Mouse (Mus musculus) intestine, embryonic 15.5 days (tissue): Measurements from ENCODE around the gene Unc13a. TPM values are rescaled to one million over a fixed set of nuclear protein-coding genes. Genes with fewer than 3 reads are reported as not detected.
"Not testable (repeated sequence)": the region's sequence is repeated elsewhere in the genome, so short reads cannot be mapped to it uniquely, and the experiment has no call there.

ENCODE experiments used
- ATAC-seq: fragments of 200-750 bp; cut with Nextera tagmentation; 2 replicates; pipeline ENCODE4 v1.8.0; 2017; ENCODE audit warnings: moderate TSS enrichment, moderate library complexity
- H3K27ac ChIP-seq: fragments of 300-500 bp; sonication (generic); 2 replicates; pipeline ENCODE4 v1.5.1; 2015; ENCODE audit warnings: mild to moderate bottlenecking, inconsistent platforms
- H3K27me3 ChIP-seq: fragments of 300-500 bp; sonication (generic); replicated peaks from 2 replicates; pipeline ENCODE4 v1.6.1; 2015; ENCODE audit warnings: inconsistent platforms
- H3K36me3 ChIP-seq: fragments of 300-500 bp; sonication (generic); 2 replicates; pipeline ENCODE4 v1.6.1; 2015; ENCODE audit warnings: inconsistent platforms
- H3K4me1 ChIP-seq: fragments of 300-500 bp; sonication (generic); replicated peaks from 2 replicates; pipeline ENCODE4 v1.6.1; 2015; ENCODE audit warnings: inconsistent platforms
- H3K4me2 ChIP-seq: fragments of 300-500 bp; sonication (generic); replicated peaks from 2 replicates; pipeline ENCODE4 v1.6.1; 2015; ENCODE audit warnings: mild to moderate bottlenecking, inconsistent platforms
- H3K4me3 ChIP-seq: fragments of 300-500 bp; sonication (generic); replicated peaks from 2 replicates; pipeline ENCODE4 v1.5.1; 2015; ENCODE audit warnings: inconsistent platforms
- H3K9ac ChIP-seq: fragments of 300-500 bp; sonication (generic); 2 replicates; pipeline ENCODE4 v1.6.1; 2015; ENCODE audit warnings: inconsistent platforms
- H3K9me3 ChIP-seq: fragments of 300-500 bp; sonication (generic); 2 replicates; pipeline ENCODE4 v1.6.1; 2016; ENCODE audit warnings: inconsistent platforms
- WGBS: fragments of 180-500 bp; shearing (Covaris S2); methylation state at CpG from one replicate; pipeline ENCODE4 v1.1.7; 2015; 5-methylcytosine and 5-hydroxymethylcytosine counted together
- polyA plus RNA-seq: library from polyadenylated mRNA; unstranded; fragments of >200 nt; fragmentation: Nextera tagmentation; extraction: Ambion mirVana; gene quantifications from 2 replicates; pipeline ENCODE4 v1.2.1, GENCODE M21; 2015

Unc13a gene
- 1.3 and 1.5 TPM in 2 replicates for polyA plus RNA-seq

DNA sequence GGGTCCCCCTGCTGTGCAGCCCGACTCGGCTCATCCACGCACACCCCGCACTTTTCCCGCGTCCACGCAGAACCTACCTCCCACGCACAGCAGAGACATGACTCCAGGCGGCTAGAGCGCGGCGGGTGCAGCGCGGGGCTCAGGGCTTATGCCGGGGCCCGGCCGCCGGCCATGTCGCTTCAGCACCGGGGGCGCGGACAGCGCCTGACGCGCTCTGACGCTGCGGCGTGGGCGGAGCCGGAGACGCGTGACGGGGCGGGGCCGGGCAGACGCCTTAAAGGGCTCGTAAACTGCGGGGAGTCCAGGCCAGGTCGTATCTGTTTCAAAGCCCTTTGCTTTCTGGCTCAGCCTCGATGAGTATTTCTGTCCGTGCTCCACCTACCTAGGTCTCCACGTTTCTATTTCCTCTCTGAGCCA, at the start of gene Unc13a:
TSS of gene Unc13a (minus strand) at position 209 of the 417 bp plus-strand sequence.
- peak within 1 kb of the TSS; percentile 1; the same call in 1 of the 2 replicates for H3K9ac ChIP-seq
- H3K4me3 ChIP-seq: peak within 1 kb of the TSS; percentile 43
- WGBS: under 1% methylated on average over 42 of the region's 42 CpGs
- H3K4me2 ChIP-seq: peak within 1 kb of the TSS; percentile 86
- H3K27ac ChIP-seq: peak within 1 kb of the TSS; percentile 6; the same call in 1 of the 2 replicates
- ATAC-seq: peak; percentile 75
- peaks cover 30% of the 10 kb centered on the region for H3K4me1 ChIP-seq
- H3K9me3 ChIP-seq: no peaks in the 10 kb centered on the region
- H3K36me3 ChIP-seq: no peaks in the 10 kb centered on the region
- peaks cover 11% of the 10 kb centered on the region for H3K27me3 ChIP-seq

DNA sequence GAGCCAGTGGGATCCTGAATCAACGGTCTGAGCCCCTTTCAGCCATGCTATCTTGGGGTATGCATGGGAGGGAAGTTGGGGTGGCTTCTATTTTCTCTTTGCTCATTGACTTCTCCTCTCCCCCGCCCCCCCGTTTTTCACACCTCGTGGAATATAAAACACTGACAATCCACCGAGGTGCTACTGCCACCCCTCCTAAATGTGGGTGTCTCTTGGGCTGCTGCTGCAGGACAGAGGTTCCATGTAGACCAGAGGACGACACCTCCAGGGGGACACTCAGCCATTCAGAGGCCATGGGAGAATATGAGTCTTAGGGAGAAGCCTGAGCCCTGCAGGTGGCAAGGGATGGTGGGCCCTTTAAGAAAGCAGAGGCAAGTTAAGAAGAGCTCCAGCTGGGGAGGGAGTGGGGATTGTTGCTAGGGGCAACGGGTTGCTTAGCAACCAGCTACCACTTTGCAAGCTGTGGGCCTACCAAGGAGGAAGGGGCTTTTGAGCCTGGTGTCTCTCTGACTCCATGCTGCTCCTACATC, 48.4 kb upstream of the Unc13a start:
- Histone ChIP-seq H3K9ac (no peak overlapping the region), H3K27ac (no peak overlapping the region), H3K27me3 (peaks cover 2% of the 10 kb centered on the region; the same call in 1 of the 2 replicates), H3K9me3 (no peaks in the 10 kb centered on the region), H3K4me1 (peaks cover 7% of the 10 kb centered on the region), H3K36me3 (no peaks in the 10 kb centered on the region), H3K4me3 (no peak overlapping the region), H3K4me2 (no peak overlapping the region)
- ATAC-seq: no peak
- WGBS: 45% methylated on average over 7 of the region's 7 CpGs

DNA sequence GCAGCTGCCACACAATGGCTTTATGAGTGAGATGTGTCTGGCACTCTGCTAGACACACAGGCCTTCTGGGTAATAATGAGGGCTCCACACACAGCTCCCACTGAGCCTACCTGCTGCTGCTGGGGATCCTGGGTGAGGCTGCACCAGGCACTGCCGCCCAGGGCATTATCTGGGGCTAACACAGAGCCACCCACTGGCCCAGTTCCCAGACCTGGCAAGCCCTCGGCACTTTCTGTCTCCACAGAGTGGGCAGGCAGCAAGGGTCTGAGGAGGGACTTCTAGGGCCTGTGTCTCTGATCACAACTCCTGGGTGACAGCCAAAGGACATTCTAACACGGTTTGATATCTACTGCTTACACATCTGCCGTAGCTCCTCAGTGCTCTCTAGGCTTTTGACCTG, 47.7 kb upstream of the Unc13a start:
- no peaks in the 10 kb centered on the region for H3K9me3 ChIP-seq
- no peaks in the 10 kb centered on the region for H3K36me3 ChIP-seq
- no peak overlapping the region for H3K27ac ChIP-seq
- WGBS: 68% methylated on average over 4 of the region's 4 CpGs
- no peak for ATAC-seq
- no peak overlapping the region for H3K4me2 ChIP-seq
- H3K4me1 ChIP-seq: 0 out of 2 replicates have a peak, but pooled peaks cover 5% of the 10 kb centered on the region
- H3K27me3 ChIP-seq: no peaks in the 10 kb centered on the region
- H3K4me3 ChIP-seq: no peak overlapping the region
- H3K9ac ChIP-seq: no peak overlapping the region

DNA sequence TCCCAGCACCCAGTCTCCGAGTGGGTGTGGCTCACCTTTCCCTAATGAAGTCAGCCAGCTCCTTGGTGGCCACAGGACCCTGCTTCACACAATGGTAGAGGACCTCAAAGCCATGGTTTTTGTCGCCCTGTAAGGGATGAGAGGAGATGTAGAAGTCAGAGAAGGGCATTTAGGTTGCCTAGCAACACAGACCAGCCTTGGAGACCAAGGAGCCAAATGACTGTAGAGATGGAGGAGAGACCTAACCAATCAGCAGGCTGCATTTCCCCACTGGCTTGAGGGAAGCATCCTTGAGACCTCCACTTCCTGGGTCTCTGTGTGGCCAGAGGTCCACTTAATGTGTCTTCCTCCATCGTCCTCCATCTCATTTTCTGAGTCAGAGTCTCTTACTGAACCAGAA, 46.7 kb upstream of the Unc13a start:
- Histone ChIP-seq H3K36me3 (no peaks in the 10 kb centered on the region), H3K4me2 (no peak overlapping the region), H3K4me1 (0 out of 2 replicates have a peak, but pooled peaks cover 5% of the 10 kb centered on the region), H3K27me3 (no peaks in the 10 kb centered on the region), H3K27ac (no peak overlapping the region), H3K9me3 (no peaks in the 10 kb centered on the region), H3K9ac (no peak overlapping the region), H3K4me3 (no peak overlapping the region)
- WGBS: 44% methylated on average over 3 of the region's 3 CpGs
- ATAC-seq: no peak

DNA sequence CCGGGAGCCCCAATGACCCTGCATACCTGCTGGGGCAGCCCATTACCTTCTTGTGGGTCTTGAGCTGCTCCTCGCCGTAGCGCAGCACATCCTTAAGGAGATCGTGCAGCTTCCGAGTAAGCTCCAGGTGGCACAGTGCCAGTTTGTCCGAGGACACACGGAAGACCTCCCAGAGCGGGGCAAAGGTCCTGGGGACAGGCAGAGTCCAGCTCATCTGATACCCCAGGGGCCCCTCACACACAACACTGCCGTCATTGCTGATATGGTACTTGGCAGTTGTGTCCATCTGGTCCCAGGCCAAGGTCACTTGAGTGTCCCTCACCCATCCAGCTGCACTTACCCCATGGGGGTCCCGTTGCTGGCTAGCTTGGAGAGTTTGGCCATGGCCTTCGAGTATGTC, 45.5 kb upstream of the Unc13a start:
- no peak overlapping the region for H3K4me3 ChIP-seq
- no peaks in the 10 kb centered on the region for H3K27me3 ChIP-seq
- ATAC-seq: 0 out of 2 replicates have a peak, but pooled peaks have one; percentile 19
- no peak overlapping the region for H3K4me2 ChIP-seq
- H3K9ac ChIP-seq: no peak overlapping the region
- WGBS: 72% methylated on average over 12 of the region's 12 CpGs
- no peaks in the 10 kb centered on the region for H3K36me3 ChIP-seq
- H3K9me3 ChIP-seq: no peaks in the 10 kb centered on the region
- no peak overlapping the region for H3K27ac ChIP-seq
- 0 out of 2 replicates have a peak, but pooled peaks cover 5% of the 10 kb centered on the region for H3K4me1 ChIP-seq

DNA sequence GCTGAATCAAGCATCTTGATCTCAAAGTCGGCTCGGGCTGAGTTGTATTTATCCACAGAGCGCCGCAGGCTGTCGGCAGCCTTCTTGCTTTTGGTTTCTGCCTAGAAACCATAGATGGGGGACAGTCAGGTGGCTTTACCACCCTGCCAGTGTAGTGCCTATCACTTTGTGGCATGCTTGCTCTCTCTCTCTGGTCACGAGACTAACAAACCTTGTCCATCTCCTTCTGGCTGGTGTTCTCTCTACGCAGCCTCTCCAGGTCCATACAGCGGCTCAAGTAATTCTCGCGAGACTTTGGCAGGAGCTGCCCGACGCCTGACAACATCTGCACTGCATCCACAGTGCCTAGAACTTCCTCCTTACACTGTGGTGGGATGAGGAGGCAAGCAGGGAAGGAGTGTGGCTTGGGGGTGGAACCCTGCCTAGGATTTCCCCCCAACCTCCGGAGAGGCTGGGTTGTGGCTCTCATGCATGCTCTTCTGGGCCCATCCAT, 45.0 kb upstream of the Unc13a start:
- no peaks in the 10 kb centered on the region for H3K27me3 ChIP-seq
- H3K9ac ChIP-seq: no peak overlapping the region
- no peak overlapping the region for H3K27ac ChIP-seq
- ATAC-seq: no peak
- H3K4me2 ChIP-seq: no peak overlapping the region
- no peaks in the 10 kb centered on the region for H3K9me3 ChIP-seq
- no peak overlapping the region for H3K4me3 ChIP-seq
- H3K4me1 ChIP-seq: 0 out of 2 replicates have a peak, but pooled peaks cover 5% of the 10 kb centered on the region
- H3K36me3 ChIP-seq: no peaks in the 10 kb centered on the region
- WGBS: 81% methylated on average over 13 of the region's 13 CpGs

DNA sequence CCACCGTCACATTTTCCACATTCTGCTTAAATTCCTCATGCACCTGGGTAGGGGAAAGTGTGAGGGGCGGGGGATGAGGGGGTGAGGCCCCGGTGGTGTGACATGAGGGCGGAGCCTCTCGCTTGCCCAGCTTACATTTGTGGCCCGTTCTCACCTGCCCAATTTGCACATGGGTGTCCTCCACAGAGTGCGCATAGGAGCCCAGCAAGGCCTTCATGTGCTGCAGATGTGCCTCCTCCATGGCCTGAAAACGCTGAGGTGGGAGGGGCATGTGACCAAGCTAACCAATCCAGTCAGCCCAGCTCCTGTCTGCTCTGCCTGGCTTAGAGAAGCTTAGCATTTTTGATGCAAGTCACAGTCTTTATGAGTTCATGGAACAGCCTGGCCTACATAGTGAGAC, 44.0 kb upstream of the Unc13a start:
- no peak for ATAC-seq

DNA sequence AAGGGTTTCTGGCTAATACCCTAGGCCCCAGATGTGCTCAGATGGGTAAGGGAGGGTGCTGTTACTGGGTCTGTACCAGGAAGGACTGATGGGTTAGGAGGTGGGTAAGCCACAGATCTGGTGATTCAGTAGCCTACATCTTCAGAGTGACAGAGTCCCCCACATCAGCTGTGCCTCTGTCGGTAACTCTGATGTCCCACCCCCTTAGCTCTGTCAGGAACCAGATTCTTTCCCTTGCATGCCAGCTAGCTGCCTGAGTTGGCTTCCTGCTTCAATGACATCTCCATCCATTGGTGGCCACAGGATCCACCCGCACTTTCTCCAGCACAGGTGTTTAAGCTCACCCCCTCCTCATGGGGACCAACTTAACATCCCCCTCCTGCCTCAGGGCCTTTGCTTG, 40.0 kb upstream of the Unc13a start:
- Histone ChIP-seq H3K27ac (no peak overlapping the region), H3K36me3 (no peaks in the 10 kb centered on the region), H3K4me2 (no peak overlapping the region), H3K9ac (no peak overlapping the region), H3K9me3 (no peaks in the 10 kb centered on the region), H3K27me3 (no peaks in the 10 kb centered on the region), H3K4me1 (peaks cover 6% of the 10 kb centered on the region), H3K4me3 (no peak overlapping the region)
- ATAC-seq: no peak
- 79% methylated on average over 2 of the region's 2 CpGs for WGBS

More for the DNA sequence above, 44.0 kb upstream of the Unc13a start:
- no peaks in the 10 kb centered on the region for H3K9me3 ChIP-seq
- 0 out of 2 replicates have a peak, but pooled peaks cover 5% of the 10 kb centered on the region for H3K4me1 ChIP-seq
- WGBS: 43% methylated on average over 8 of the region's 8 CpGs
- no peak overlapping the region for H3K4me2 ChIP-seq
- H3K9ac ChIP-seq: no peak overlapping the region
- H3K27me3 ChIP-seq: no peaks in the 10 kb centered on the region
- H3K36me3 ChIP-seq: no peaks in the 10 kb centered on the region
- H3K27ac ChIP-seq: no peak overlapping the region
- no peak overlapping the region for H3K4me3 ChIP-seq

DNA sequence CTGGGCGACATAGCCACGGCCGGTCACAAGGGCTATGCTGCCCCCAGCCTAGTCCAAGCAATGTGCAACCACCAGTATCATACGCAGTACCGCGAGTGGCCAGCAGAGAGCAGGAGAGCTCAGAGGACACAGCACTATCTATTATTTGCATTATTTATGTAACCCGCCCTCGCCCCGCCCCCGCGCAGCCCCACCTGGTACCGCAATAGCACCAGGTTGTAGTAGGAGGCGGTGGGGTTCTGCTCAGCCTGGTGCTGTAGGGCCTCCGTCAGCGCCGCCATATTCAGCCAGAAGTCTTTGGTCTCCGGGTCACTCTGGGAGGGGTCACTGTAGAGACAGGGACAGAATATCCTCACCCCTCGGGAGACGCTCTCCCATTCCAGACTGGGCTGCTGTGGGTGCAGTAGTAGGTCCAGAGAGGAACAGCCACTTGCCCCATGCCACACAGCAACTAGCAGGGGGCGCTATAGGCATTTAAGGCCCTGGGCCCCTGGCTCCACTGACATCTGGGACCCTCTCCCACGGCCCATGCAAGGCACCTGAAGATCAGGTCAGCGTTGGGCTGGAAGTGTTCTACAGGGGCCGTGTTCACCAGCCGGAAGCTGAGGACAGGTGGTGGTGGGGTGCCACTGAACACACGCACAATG, 38.4 kb upstream of the Unc13a start:
- no peak overlapping the region for H3K27ac ChIP-seq
- H3K4me2 ChIP-seq: peak overlapping the region; percentile 61
- H3K27me3 ChIP-seq: no peaks in the 10 kb centered on the region
- 0 out of 2 replicates have a peak overlapping the region, but pooled peaks have one; percentile 10 for H3K4me3 ChIP-seq
- no peaks in the 10 kb centered on the region for H3K36me3 ChIP-seq
- H3K9ac ChIP-seq: no peak overlapping the region; the same call in 1 of the 2 replicates
- no peaks in the 10 kb centered on the region for H3K9me3 ChIP-seq
- peak; percentile 59 for ATAC-seq
- H3K4me1 ChIP-seq: peaks cover 6% of the 10 kb centered on the region
- WGBS: 22% methylated on average over 25 of the region's 25 CpGs

DNA sequence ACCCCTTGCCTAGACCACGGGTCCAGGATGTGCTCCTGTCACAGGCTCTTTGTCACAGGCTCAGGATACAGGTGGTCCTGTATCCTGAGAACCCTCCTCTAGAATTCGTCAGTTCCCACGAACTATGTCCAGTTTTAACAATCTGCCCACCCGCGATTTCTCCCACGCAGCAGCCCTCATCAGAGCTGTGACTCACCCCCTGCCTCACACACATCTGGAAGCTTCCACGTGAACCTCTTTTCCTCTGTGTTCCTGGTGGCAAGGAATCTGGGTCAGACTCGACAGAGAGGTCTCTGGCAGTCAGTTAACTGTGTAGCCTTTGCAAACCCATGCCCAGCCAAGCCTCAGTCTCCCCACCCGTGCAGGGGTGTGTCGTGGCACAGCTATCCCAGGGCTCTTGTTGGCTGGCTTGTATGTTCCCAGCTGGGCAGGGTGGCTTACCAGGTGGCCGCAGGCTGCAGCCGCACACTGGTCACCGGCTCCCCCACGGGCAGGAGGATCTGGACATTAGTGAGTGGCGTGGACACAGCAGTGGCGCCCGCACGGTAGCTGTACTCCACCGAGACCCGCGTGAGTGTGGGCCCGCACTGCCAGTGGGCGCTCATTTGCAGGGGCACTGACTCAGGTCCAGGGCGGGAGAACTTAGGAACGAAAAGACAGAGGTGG, 37.7 kb upstream of the Unc13a start:
- no peaks in the 10 kb centered on the region for H3K9me3 ChIP-seq
- no peaks in the 10 kb centered on the region for H3K27me3 ChIP-seq
- 0 out of 2 replicates have a peak overlapping the region, but pooled peaks have one; percentile 10 for H3K4me3 ChIP-seq
- no peak overlapping the region for H3K27ac ChIP-seq
- peak; percentile 46 for ATAC-seq
- peak overlapping the region; percentile 61 for H3K4me2 ChIP-seq
- 41% methylated on average over 25 of the region's 25 CpGs for WGBS
- H3K4me1 ChIP-seq: peaks cover 6% of the 10 kb centered on the region
- no peaks in the 10 kb centered on the region for H3K36me3 ChIP-seq
- H3K9ac ChIP-seq: no peak overlapping the region

DNA sequence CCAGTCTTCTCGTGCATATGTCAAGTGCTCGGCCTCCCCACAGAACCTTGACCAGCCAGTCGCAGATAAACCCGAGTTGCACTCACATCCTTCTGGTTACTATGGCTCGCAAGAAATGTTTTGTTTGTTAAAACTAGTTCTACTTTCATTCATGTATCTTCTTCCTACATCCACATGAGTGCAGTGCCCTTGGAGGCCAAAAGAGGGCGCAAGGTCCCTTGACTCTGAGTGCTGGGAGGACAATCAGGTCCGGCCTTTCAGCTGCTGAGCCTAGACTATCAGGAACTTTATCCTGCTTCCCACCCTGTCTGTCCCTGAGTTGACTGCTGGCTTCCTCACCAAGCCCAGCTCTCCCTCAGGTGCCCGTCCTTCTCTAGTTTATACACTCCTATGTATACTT, 36.3 kb upstream of the Unc13a start:
- 47% methylated on average over 8 of the region's 8 CpGs for WGBS
- no peak overlapping the region for H3K9ac ChIP-seq
- ATAC-seq: no peak
- H3K4me2 ChIP-seq: no peak overlapping the region
- no peaks in the 10 kb centered on the region for H3K9me3 ChIP-seq
- H3K36me3 ChIP-seq: no peaks in the 10 kb centered on the region
- no peak overlapping the region for H3K4me3 ChIP-seq
- no peaks in the 10 kb centered on the region for H3K27me3 ChIP-seq
- peaks cover 6% of the 10 kb centered on the region for H3K4me1 ChIP-seq
- H3K27ac ChIP-seq: no peak overlapping the region

DNA sequence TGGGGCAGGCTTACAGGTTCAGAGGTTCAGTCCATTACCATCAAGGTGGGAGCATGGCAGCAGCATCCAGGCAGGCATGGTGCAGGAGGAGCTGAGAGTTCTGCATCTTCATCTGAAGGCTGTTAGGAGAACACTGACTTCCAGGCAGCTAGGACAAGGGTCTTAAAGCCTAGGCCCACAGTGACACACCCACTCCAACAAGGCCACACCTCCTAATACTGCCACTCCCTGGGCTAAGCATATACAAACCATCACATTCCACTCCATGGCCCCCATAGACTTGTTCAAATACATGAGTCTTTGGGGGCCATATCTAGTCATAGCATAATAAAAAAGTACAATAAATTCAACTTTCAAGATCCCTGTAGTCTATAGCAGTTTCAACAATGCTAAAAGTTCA, 31.8 kb upstream of the Unc13a start:
- ATAC-seq: 0 out of 2 replicates have a peak, but pooled peaks have one; percentile 14
- peak overlapping the region; percentile 74; the same call in 1 of the 2 replicates for H3K27ac ChIP-seq

More for the DNA sequence above, 31.8 kb upstream of the Unc13a start:
- Histone ChIP-seq H3K4me1 (peaks cover 11% of the 10 kb centered on the region; the same call in 1 of the 2 replicates), H3K27me3 (peaks cover 23% of the 10 kb centered on the region), H3K4me2 (0 out of 2 replicates have a peak overlapping the region, but pooled peaks have one; percentile 19)
- not testable (repeated sequence) for H3K9ac ChIP-seq, H3K9me3 ChIP-seq, H3K4me3 ChIP-seq, H3K36me3 ChIP-seq
